Mouse (Mus musculus): ENCODE results near the gene Cwc25.

DNA sequence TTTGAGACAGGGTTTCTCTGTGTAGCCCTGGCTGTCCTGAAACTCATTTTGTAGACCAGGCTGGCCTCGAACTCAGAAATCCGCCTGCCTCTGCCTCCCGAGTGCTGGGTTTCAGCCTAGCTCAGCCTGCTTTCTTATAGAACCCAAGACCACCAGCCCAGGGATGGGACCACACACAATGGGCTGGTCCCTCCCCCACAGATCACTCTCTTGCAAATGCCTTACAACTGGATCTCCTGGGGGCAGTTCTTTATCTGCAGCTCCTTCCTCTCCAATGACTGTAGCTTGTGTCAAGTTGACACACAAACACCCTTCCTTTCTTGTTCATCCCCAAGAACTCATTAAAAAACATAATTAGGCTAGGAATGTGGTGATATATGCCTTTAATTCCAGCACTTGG, 21.6 kb upstream of the Cwc25 start:
- TF ChIP-seq CTCF (IDR thresholded peaks at IDR 0.05; ENCODE audit: extremely low read depth, insufficient read length, insufficient replicate concordance, low read depth, low read length), result no peak
- no peak for TF ChIP-seq POLR2A (IDR thresholded peaks at IDR 0.05; ENCODE audit: low read depth, low read length)
